Mouse (Mus musculus): Measurements from ENCODE around the gene Mnt. TPM values are rescaled to one million over a fixed set of nuclear protein-coding genes. Genes with fewer than 3 reads are reported as not detected.

Gene Mnt
- polyA plus RNA-seq, 1 experiment from 2014 or later = 8.7 TPM

- H3K4me2 ChIP-seq (replicated peaks) = no peak overlapping the region
- H3K9ac ChIP-seq (replicated peaks) = no peak overlapping the region
- H3K4me3 ChIP-seq = no peak overlapping the region
- 88% methylated on average over 9 of the region's 9 CpGs for WGBS
- H3K4me1 ChIP-seq = peaks cover 22% of the 10 kb centered on the region
- H3K27ac ChIP-seq (replicated peaks) = no peak overlapping the region
- H3K9me3 ChIP-seq = no peaks in the 10 kb centered on the region
- no peaks in the 10 kb centered on the region for H3K27me3 ChIP-seq
- peaks cover 5% of the 10 kb centered on the region; the same call in 1 of the 2 replicates for H3K36me3 ChIP-seq
- no peak for ATAC-seq (ENCODE audit: low FRiP score, low read depth)
Observed at GRCm38 (mm10) chr11:74880999-74881398, 50.3 kb downstream of the Mnt start.

- Histone ChIP-seq H3K9ac (replicated peaks) (no peak overlapping the region), H3K27ac (replicated peaks) (peak overlapping the region; percentile 39), H3K36me3 (peaks cover 5% of the 10 kb centered on the region; the same call in 1 of the 2 replicates), H3K9me3 (no peaks in the 10 kb centered on the region), H3K4me1 (peaks cover 12% of the 10 kb centered on the region), H3K4me2 (replicated peaks) (no peak overlapping the region), H3K27me3 (no peaks in the 10 kb centered on the region), H3K4me3 (no peak overlapping the region)
- WGBS = 69% methylated on average over 14 of the region's 14 CpGs
- ATAC-seq (ENCODE audit: low FRiP score, low read depth) = no peak
Observed at GRCm38 (mm10) chr11:74881979-74882378, 51.3 kb downstream of the Mnt start.

GRCm38 (mm10) chr11:74883098-74883497, 52.4 kb downstream of the Mnt start:
- Histone ChIP-seq H3K4me1 (peaks cover 5% of the 10 kb centered on the region; the same call in 1 of the 2 replicates), H3K9me3 (no peaks in the 10 kb centered on the region), H3K27me3 (no peaks in the 10 kb centered on the region), H3K27ac (replicated peaks) (no peak overlapping the region), H3K36me3 (peaks cover 5% of the 10 kb centered on the region; the same call in 1 of the 2 replicates), H3K9ac (replicated peaks) (no peak overlapping the region), H3K4me3 (no peak overlapping the region), H3K4me2 (replicated peaks) (no peak overlapping the region)
- WGBS = 97% methylated on average over 10 of the region's 10 CpGs
- no peak for ATAC-seq (ENCODE audit: low FRiP score, low read depth)

- ATAC-seq (ENCODE audit: low FRiP score, low read depth) = no peak
- 86% methylated on average over 4 of the region's 4 CpGs for whole genome bisulfite sequencing
Observed at GRCm38 (mm10) chr11:74894619-74895018, 63.9 kb downstream of the Mnt start.

More at GRCm38 (mm10) chr11:74894619-74895018, 63.9 kb downstream of the Mnt start:
- Histone ChIP-seq H3K9me3 (no peaks in the 10 kb centered on the region), H3K4me1 (peaks cover 17% of the 10 kb centered on the region), H3K4me2 (replicated peaks) (no peak overlapping the region), H3K27me3 (no peaks in the 10 kb centered on the region), H3K36me3 (peaks cover 5% of the 10 kb centered on the region), H3K9ac (replicated peaks) (no peak overlapping the region), H3K27ac (replicated peaks) (no peak overlapping the region), H3K4me3 (no peak overlapping the region)

Small RNAs within 50 kb of the gene (microRNA-seq; reads per million reads assigned to microRNA genes)
- gene Mir6926 = not detected

Other genes with a start within 250 kb of the Mnt start
- 5.0 and 6.1 TPM in 2 replicates for gene Rap1gap2, start 220.0 kb upstream of the Mnt start, polyA plus RNA-seq (2016; fragmentation: Nextera tagmentation; extraction: Ambion mirVana)
- 2.4 and 2.5 TPM in 2 replicates for gene Ccdc92b, start 211.3 kb upstream of the Mnt start, polyA plus RNA-seq (2016; fragmentation: Nextera tagmentation; extraction: Ambion mirVana)
- gene Cluh, start 181.4 kb upstream of the Mnt start, polyA plus RNA-seq (2016; fragmentation: Nextera tagmentation; extraction: Ambion mirVana) = 19.4 and 19.9 TPM in 2 replicates
- gene Pafah1b1, start 106.2 kb upstream of the Mnt start, polyA plus RNA-seq (2016; fragmentation: Nextera tagmentation; extraction: Ambion mirVana) = 70.3 and 81.9 TPM in 2 replicates
- gene Mettl16, start 60.1 kb upstream of the Mnt start, polyA plus RNA-seq (2016; fragmentation: Nextera tagmentation; extraction: Ambion mirVana) = 56.3 and 58.5 TPM in 2 replicates
- 16.2 and 19.0 TPM in 2 replicates for gene Sgsm2, start 66.1 kb downstream of the Mnt start, polyA plus RNA-seq (2016; fragmentation: Nextera tagmentation; extraction: Ambion mirVana)
- 36.0 and 36.4 TPM in 2 replicates for gene Tsr1, start 67.2 kb downstream of the Mnt start, polyA plus RNA-seq (2016; fragmentation: Nextera tagmentation; extraction: Ambion mirVana)
- 22.6 and 25.8 TPM in 2 replicates for gene Smg6, start 94.9 kb downstream of the Mnt start, polyA plus RNA-seq (2016; fragmentation: Nextera tagmentation; extraction: Ambion mirVana)
- gene Srr, start 95.0 kb downstream of the Mnt start, polyA plus RNA-seq (2016; fragmentation: Nextera tagmentation; extraction: Ambion mirVana) = 27.5 and 28.1 TPM in 2 replicates